Mouse (Mus musculus): ENCODE data around the gene Wdr18. TPM values are rescaled to one million over a fixed set of nuclear protein-coding genes. Genes with fewer than 3 reads are reported as not detected.
A peak's percentile ranks its signal among the peaks of the same experiment; 100 is the strongest.

Gene Wdr18
- polyA plus RNA-seq, 1 experiment from 2014 or later, result 118 TPM

- H3K27me3 ChIP-seq, result peaks cover 31% of the 10 kb centered on the region
- no peak for ATAC-seq (ENCODE audit: insufficient number of reproducible peaks, insufficient read depth, low FRiP score, low TSS enrichment)
- WGBS, result 90% methylated on average over 8 of the region's 8 CpGs
These were observed 44.3 kb downstream of the Wdr18 start for GRCm38 (mm10) chr10:80004233-80004705.

GRCm38 (mm10) chr10:80011740-80012139, 51.8 kb downstream of the Wdr18 start:
- ATAC-seq (ENCODE audit: insufficient number of reproducible peaks, insufficient read depth, low FRiP score, low TSS enrichment), result no peak
- Histone ChIP-seq H3K4me2 (replicated peaks) (no peak overlapping the region), H3K27me3 (peaks cover 55% of the 10 kb centered on the region), H3K36me3 (peaks cover 3% of the 10 kb centered on the region; the same call in 1 of the 2 replicates), H3K27ac (no peak overlapping the region), H3K4me3 (no peak overlapping the region), H3K4me1 (no peaks in the 10 kb centered on the region), H3K9ac (no peak overlapping the region), H3K9me3 (peaks cover 11% of the 10 kb centered on the region)
- WGBS, result 81% methylated on average over 6 of the region's 6 CpGs

More at GRCm38 (mm10) chr10:80004233-80004705, 44.3 kb downstream of the Wdr18 start:
- H3K27ac ChIP-seq, result no peak overlapping the region
- no peaks in the 10 kb centered on the region for H3K9me3 ChIP-seq
- H3K9ac ChIP-seq, result no peak overlapping the region
- H3K36me3 ChIP-seq, result no peaks in the 10 kb centered on the region
- H3K4me2 ChIP-seq (replicated peaks), result no peak overlapping the region
- no peak overlapping the region for H3K4me3 ChIP-seq
- peaks cover 12% of the 10 kb centered on the region; the same call in 1 of the 2 replicates for H3K4me1 ChIP-seq

GRCm38 (mm10) chr10:80013609-80014008, 53.7 kb downstream of the Wdr18 start:
- Histone ChIP-seq H3K4me3 (no peak overlapping the region), H3K36me3 (peaks cover 3% of the 10 kb centered on the region; the same call in 1 of the 2 replicates), H3K4me1 (peaks cover under 1% of the 10 kb centered on the region), H3K9me3 (peaks cover 11% of the 10 kb centered on the region), H3K27me3 (peaks cover 62% of the 10 kb centered on the region), H3K4me2 (replicated peaks) (no peak overlapping the region), H3K27ac (no peak overlapping the region), H3K9ac (no peak overlapping the region)
- no peak for ATAC-seq (ENCODE audit: insufficient number of reproducible peaks, insufficient read depth, low FRiP score, low TSS enrichment)
- WGBS, result 24% methylated on average over 25 of the region's 25 CpGs

GRCm38 (mm10) chr10:80014484-80015290, 54.7 kb downstream of the Wdr18 start:
- H3K4me3 ChIP-seq, result no peak overlapping the region
- H3K9ac ChIP-seq, result no peak overlapping the region
- H3K36me3 ChIP-seq, result peaks cover 3% of the 10 kb centered on the region; the same call in 1 of the 2 replicates
- H3K9me3 ChIP-seq, result peaks cover 11% of the 10 kb centered on the region
- H3K4me2 ChIP-seq (replicated peaks), result no peak overlapping the region
- no peak overlapping the region for H3K27ac ChIP-seq
- 20% methylated on average over 28 of the region's 28 CpGs for WGBS
- peaks cover 66% of the 10 kb centered on the region for H3K27me3 ChIP-seq
- no peak for ATAC-seq (ENCODE audit: insufficient number of reproducible peaks, insufficient read depth, low FRiP score, low TSS enrichment)
- peaks cover 10% of the 10 kb centered on the region for H3K4me1 ChIP-seq

GRCm38 (mm10) chr10:80015583-80015982, 55.6 kb downstream of the Wdr18 start:
- H3K4me3 ChIP-seq, result no peak overlapping the region
- no peak overlapping the region for H3K4me2 ChIP-seq (replicated peaks)
- peaks cover 7% of the 10 kb centered on the region for H3K9me3 ChIP-seq
- H3K27me3 ChIP-seq, result peaks cover 69% of the 10 kb centered on the region
- no peak overlapping the region for H3K9ac ChIP-seq
- no peak for ATAC-seq (ENCODE audit: insufficient number of reproducible peaks, insufficient read depth, low FRiP score, low TSS enrichment)
- H3K36me3 ChIP-seq, result peaks cover 3% of the 10 kb centered on the region; the same call in 1 of the 2 replicates
- peaks cover 17% of the 10 kb centered on the region for H3K4me1 ChIP-seq
- whole genome bisulfite sequencing, result 84% methylated on average over 10 of the region's 10 CpGs
- H3K27ac ChIP-seq, result no peak overlapping the region

- H3K27ac ChIP-seq, result no peak within 1 kb of the TSS
- H3K4me3 ChIP-seq, result no peak within 1 kb of the TSS
- 68% methylated on average over 11 of the region's 11 CpGs for WGBS
- H3K4me2 ChIP-seq (replicated peaks), result no peak within 1 kb of the TSS
- H3K36me3 ChIP-seq, result peaks cover 3% of the 10 kb centered on the region; the same call in 1 of the 2 replicates
- peaks cover 19% of the 10 kb centered on the region for H3K4me1 ChIP-seq
- H3K9ac ChIP-seq, result no peak within 1 kb of the TSS
- H3K27me3 ChIP-seq, result peaks cover 65% of the 10 kb centered on the region
- no peak for ATAC-seq (ENCODE audit: insufficient number of reproducible peaks, insufficient read depth, low FRiP score, low TSS enrichment)
- no peaks in the 10 kb centered on the region for H3K9me3 ChIP-seq
These were observed 56.6 kb downstream of the Wdr18 start, which contains the start of gene Arhgap45 for GRCm38 (mm10) chr10:80016511-80016910. Gene Arhgap45, plus strand, starts transcription at chr10:80016653.

GRCm38 (mm10) chr10:80016931-80017330, 57.0 kb downstream of the Wdr18 start:
- Histone ChIP-seq H3K4me2 (replicated peaks) (no peak overlapping the region), H3K9ac (no peak overlapping the region), H3K36me3 (peaks cover 1% of the 10 kb centered on the region; the same call in 1 of the 2 replicates), H3K4me1 (peaks cover 19% of the 10 kb centered on the region), H3K9me3 (no peaks in the 10 kb centered on the region), H3K27ac (no peak overlapping the region), H3K27me3 (peaks cover 60% of the 10 kb centered on the region), H3K4me3 (no peak overlapping the region)
- no peak for ATAC-seq (ENCODE audit: insufficient number of reproducible peaks, insufficient read depth, low FRiP score, low TSS enrichment)
- 90% methylated on average over 10 of the region's 10 CpGs for WGBS

GRCm38 (mm10) chr10:80017361-80017760, 57.4 kb downstream of the Wdr18 start:
- Histone ChIP-seq H3K9me3 (no peaks in the 10 kb centered on the region), H3K4me1 (peaks cover 19% of the 10 kb centered on the region), H3K4me2 (replicated peaks) (no peak overlapping the region), H3K9ac (no peak overlapping the region), H3K4me3 (no peak overlapping the region), H3K27ac (no peak overlapping the region), H3K27me3 (peaks cover 56% of the 10 kb centered on the region), H3K36me3 (no peaks in the 10 kb centered on the region)
- ATAC-seq (ENCODE audit: insufficient number of reproducible peaks, insufficient read depth, low FRiP score, low TSS enrichment), result no peak
- WGBS, result 81% methylated on average over 3 of the region's 3 CpGs

GRCm38 (mm10) chr10:80017771-80018170, 57.8 kb downstream of the Wdr18 start:
- no peaks in the 10 kb centered on the region for H3K9me3 ChIP-seq
- no peak for ATAC-seq (ENCODE audit: insufficient number of reproducible peaks, insufficient read depth, low FRiP score, low TSS enrichment)
- H3K4me3 ChIP-seq, result no peak overlapping the region
- H3K27me3 ChIP-seq, result peaks cover 53% of the 10 kb centered on the region
- H3K27ac ChIP-seq, result no peak overlapping the region
- peaks cover 19% of the 10 kb centered on the region for H3K4me1 ChIP-seq
- no peaks in the 10 kb centered on the region for H3K36me3 ChIP-seq
- no peak overlapping the region for H3K4me2 ChIP-seq (replicated peaks)
- 83% methylated on average over 14 of the region's 14 CpGs for WGBS
- H3K9ac ChIP-seq, result no peak overlapping the region

- Histone ChIP-seq H3K9me3 (no peaks in the 10 kb centered on the region), H3K27me3 (peaks cover 43% of the 10 kb centered on the region), H3K36me3 (no peaks in the 10 kb centered on the region), H3K27ac (no peak overlapping the region), H3K4me3 (no peak overlapping the region), H3K4me1 (peaks cover 19% of the 10 kb centered on the region), H3K4me2 (replicated peaks) (peak overlapping the region; percentile 28), H3K9ac (peak overlapping the region; percentile 17; the same call in 1 of the 2 replicates)
- ATAC-seq (ENCODE audit: insufficient number of reproducible peaks, insufficient read depth, low FRiP score, low TSS enrichment), result 0 out of 2 replicates have a peak, but pooled peaks have one; percentile 8
- 6% methylated on average over 10 of the region's 15 CpGs for WGBS
These were observed 58.9 kb downstream of the Wdr18 start for GRCm38 (mm10) chr10:80018739-80019297.

- WGBS, result 6% methylated on average over 20 of the region's 20 CpGs
- H3K4me2 ChIP-seq (replicated peaks), result peak overlapping the region; percentile 28
- H3K4me1 ChIP-seq, result peaks cover 19% of the 10 kb centered on the region
- peak; percentile 45 for ATAC-seq (ENCODE audit: insufficient number of reproducible peaks, insufficient read depth, low FRiP score, low TSS enrichment)
- H3K36me3 ChIP-seq, result no peaks in the 10 kb centered on the region
- H3K27ac ChIP-seq, result no peak overlapping the region
- H3K4me3 ChIP-seq, result peak overlapping the region; percentile 8
- peaks cover 35% of the 10 kb centered on the region for H3K27me3 ChIP-seq
- H3K9ac ChIP-seq, result peak overlapping the region; percentile 15
- H3K9me3 ChIP-seq, result no peaks in the 10 kb centered on the region
These were observed 59.6 kb downstream of the Wdr18 start for GRCm38 (mm10) chr10:80019471-80020131.
